Mouse (Mus musculus) neural tube, embryonic 10.5 days (tissue): ENCODE data around the gene Zfp296.
"Not testable (repeated sequence)": the region's sequence is repeated elsewhere in the genome, so short reads cannot be mapped to it uniquely, and the experiment has no call there.

ENCODE experiments used
- DNase-seq: peaks from one replicate; pipeline ENCODE4 v3.0.0-alpha.2; 2017; ENCODE audit warnings: low spot score; ENCODE audit errors: extremely low spot score

The Zfp296 gene

DNA sequence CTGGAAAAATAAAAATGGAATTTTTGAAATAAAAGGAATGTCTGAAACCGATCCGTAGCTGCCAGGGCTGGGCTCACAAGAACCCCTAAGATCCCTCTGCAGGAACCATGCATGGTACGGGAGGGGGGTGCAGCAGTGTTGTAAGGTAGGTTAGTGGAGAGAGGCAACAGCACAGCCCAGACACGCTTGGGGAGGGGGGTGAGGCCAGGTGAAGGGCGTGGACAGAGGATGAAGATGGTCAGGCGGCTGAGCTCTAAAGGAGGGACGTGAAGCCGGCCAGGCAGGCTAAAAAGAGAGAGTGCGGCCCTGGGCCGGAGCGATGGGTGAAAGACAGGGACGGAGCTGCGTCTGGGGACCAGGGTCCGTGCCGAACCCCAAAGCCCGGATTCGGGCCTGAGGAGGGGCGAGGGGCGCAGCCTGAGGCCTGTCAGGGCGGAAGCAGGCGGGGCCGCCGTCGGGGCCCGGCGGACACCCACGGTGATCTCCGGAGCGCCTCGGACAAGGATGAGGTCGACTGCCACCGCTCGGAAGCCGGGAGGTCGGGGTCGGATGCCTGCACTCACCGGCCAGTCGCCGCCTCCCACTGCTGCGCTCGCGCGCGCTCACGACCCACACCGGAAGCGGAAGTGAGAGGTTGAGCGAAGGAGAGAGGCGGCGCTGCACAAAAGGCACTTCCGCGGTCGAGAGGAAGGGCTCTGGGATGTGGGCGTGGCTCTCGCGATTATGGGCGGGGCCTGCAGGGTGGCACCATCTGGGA, 26.9 kb downstream of the Zfp296 start, which contains the start of gene Clasrp:
Gene Clasrp, minus strand, starts transcription at position 638 of the 757 bp plus-strand sequence.
- DNase-seq: peak; percentile 93

DNA sequence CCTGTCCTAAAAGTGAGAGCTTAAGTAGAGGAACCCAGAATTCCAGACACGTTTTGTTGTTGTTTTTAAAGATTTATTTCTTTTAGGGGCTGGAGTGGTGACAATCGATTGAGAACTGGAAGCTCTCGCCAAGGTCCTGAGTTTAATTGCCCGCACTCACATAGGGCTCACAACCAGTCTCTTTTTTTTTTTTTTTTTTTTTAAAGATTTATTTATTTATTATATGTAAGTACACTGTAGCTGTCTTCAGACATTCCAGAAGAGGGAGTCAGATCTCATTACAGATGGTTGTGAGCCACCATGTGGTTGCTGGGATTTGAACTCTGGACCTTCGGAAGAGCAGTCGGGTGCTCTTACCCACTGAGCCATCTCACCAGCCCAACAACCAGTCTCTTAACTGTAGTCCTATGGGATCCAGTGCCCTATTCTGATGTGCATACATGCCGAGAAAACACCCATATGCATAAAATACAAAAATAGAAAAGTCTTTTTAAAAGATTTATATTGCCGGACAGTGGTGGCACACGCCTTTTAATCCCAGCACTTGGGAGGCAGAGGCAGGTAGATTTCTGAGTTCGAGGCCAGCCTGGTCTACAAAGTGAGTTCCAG, 27.6 kb downstream of the Zfp296 start:
- not testable (repeated sequence) for DNase-seq

DNA sequence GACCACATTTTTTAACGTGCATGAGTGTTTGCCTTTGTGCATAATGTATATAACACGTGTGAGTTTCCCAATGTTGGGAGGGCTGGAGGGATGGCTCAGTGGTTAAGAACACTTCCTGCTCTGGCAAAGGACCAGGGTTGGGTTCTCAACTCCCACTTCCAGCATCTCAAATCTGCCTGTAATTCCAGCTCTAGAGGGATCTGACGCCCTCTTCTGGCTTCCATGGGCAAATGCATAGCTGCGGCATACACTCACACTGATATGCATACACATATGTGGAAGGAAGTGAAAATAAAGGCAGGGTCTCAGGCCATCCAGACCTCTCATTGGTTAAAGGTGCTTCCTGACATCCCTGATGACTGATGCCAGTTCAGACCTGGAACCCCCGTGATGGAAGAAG, 30.2 kb downstream of the Zfp296 start:
- DNase-seq: no peak

DNA sequence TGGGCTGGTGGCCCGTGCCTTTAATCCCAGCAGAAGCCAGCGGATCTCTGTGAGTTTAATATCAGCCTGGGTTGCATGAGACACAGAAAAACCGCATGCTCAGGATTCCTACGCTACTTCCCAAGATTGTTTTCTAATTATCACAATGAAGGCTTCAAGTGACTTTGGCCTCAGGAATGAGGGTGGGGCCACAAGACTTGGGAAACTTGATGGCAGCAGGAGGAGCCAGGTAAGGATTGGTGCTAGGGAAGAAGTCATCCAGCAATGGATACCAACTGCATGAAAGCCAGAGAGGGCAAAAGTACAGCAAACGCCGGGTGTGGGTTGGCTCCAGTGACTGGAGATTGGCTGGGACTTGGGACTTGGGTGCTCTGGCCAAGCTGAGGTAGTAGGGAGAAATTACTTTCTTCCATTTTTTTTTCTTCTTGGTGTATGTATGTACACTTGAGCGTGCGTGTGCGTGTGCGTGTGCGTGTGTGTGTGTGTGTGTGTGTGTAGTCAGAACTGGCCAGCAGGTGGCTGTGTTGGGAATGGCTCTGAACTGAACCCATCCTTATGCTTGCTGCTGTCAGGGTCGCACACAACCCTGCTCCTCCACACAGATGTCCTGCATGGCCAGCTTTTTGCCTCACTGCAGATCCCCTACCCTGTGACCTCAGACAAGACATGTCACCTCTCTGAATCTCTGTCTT, 32.7 kb downstream of the Zfp296 start:
- no peak for DNase-seq

DNA sequence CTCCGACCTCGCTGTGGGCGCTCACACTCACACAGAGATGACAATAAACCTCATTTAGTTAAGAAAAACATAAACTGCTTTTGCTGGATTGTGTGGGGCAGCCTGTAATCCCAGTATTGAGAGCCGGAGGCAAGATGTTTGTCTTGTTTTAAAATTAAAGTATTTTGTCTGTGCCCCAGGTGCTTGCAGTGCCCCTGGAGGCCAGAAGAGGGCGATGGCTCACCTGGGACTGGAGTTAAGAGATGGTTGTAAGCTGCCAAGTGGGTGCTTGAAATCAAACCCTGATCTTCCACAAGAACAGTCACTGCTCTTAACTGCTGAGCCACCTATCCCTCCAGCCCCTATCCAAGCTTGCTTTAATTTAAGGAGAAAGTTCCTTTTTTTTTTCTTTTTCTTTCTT, 33.9 kb downstream of the Zfp296 start:
- no peak for DNase-seq

DNA sequence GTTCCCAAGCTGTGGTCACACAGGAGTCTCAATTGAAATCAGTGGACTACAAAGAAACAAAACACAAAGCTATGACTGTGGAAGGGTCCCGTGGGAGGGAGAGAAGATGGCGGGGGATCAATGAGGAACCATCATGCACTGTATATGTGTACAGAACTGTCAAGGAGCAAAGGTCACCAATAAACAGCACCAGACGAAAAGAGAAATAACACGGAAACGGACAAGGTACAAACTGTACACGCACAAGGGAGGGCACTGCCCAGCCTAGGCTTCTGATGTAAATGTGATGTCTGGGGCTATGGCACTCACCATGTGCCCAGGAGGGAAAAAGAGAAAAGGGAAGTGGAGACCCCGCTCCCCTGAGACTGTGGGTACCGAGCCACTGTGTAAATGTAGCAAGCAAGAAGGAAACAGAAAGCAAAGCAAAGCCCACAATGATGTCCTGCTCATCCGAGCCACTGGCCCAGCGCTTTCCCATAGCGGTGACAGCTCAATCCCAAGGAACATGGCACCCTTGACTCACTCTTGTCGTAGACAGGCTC, 38.0 kb downstream of the Zfp296 start:
- DNase-seq: no peak

DNA sequence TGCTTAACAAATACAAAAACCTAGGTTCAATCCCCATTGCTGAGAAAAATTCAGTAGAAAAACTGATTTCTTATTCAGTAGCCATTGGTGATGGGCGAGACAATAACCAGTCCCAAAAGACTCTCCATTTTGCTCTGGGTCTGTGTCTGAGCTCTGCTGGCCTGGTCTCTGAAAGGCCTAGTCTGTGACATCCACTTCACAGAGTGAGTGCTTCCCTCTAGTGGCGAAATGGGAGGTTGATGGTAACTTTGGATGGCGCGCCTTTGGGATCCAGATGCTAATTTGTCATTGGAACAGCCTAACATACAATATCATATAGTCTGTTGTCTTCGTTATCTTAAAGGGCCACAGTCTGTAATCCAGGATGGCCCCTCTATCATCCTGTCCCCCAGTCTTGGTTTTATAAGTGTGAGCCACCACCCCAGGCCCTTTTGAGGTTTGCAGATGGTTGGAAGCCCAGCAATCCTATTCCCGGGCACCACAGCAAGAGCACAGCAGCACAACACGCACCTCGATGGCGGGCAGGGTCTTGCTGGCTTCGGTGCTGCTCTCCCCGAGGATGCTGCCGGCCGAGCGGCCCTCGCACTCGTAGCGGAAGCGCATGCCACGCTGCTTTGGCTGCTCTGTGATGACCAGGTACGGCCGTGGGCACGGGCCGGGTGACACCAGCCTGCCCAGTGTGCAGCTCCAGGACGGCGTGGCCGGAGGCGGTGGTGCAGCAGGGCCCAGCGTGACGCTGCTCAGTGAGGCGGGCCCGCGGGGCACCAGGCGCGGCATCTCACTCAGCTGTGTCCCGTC, 42.1 kb downstream of the Zfp296 start:
- DNase-seq: peak; percentile 78

DNA sequence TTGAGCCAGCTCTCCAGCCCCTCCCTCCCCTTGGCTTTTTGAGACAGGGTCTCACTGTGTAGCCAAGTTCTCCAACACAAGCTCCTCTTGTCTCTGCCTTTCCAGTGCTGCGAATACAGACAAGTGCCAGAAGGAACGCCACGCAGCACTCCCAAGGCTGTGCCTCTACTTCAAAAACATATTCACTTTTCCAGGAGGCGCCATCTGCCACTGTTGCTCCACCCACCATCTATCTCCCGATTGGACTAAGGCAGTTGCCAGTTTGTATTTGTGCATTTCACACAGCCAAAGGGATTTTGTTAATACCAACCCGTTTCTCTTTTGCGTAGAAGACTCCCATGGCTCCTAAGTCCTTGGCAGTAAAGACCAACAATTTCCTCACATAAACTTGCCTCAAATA, 43.7 kb downstream of the Zfp296 start:
- no peak for DNase-seq

DNA sequence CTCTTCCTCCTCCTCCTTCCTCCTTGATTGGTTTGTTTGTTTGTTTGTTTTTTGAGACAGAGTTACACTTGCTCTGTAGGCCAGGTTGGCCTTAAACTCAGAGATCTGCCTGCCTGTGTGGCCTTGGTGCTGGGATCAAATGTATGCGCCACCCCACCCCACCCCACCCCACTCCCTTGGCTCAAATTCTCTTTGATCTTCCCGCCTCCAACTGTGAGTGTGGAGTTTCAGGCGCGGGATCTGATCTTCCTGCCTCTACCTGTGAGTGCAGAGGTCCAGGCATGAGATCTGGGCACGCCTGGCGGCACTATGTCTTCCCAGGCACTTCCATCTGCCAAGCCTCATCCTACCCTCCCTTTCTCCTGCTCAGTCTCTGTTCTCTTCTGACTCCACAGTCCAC, 45.2 kb downstream of the Zfp296 start:
- DNase-seq: no peak

DNA sequence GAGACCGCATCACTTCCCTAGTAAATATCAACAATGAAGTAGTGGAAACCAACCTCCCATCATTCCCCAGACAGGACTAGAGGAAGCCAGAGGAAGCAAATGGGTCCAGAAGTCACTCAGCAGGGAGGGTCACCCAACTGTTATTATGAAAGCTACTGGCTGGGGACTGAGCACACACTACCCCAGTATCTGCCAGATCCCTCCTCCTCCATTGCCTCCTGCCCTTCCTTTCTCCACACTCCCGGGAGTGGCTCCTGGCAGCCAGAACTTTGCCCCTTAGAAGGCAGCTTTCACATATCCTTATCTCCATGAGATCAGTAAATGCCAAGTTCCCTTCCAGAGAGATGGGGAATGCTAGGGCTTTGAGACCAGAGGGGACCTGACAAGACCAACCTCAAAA, 46.3 kb downstream of the Zfp296 start:
- DNase-seq: no peak

DNA sequence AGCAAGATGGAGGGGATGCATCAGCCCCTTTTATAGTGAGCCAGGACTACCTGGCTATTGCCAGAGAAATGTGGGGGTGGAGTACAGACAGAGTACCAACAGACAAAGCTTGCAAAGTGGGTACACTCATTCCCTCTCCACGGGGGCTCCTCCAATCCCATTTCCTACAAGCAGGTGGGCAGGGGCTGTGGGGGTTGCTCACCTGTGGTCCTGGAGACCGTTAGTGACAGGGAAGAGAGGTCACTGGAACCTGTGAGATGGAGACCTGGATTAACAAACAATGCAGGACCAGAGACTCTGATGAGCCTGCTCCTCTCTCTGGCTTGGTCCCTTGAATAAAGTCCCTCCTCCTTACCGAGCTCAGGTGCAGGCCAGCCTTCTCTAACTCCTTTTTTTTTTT, 50.6 kb downstream of the Zfp296 start:
- DNase-seq: no peak

DNA sequence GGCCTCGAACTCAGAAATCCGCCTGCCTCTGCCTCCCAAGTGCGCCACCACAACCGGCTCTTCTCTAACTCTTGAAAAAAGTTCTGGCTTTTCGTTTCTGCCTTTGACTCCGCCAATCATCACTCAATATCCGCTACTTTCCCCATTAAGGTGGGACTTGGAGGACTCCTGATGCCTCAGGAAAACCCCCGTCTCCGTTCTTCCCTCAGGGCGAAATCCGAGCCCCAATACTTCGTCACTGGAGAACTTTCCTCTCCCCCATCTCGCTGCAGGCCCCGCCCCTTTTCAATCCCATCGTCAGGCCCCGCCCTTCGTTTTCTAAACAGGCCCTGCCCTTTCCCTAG, 51.1 kb downstream of the Zfp296 start:
- DNase-seq: no peak

DNA sequence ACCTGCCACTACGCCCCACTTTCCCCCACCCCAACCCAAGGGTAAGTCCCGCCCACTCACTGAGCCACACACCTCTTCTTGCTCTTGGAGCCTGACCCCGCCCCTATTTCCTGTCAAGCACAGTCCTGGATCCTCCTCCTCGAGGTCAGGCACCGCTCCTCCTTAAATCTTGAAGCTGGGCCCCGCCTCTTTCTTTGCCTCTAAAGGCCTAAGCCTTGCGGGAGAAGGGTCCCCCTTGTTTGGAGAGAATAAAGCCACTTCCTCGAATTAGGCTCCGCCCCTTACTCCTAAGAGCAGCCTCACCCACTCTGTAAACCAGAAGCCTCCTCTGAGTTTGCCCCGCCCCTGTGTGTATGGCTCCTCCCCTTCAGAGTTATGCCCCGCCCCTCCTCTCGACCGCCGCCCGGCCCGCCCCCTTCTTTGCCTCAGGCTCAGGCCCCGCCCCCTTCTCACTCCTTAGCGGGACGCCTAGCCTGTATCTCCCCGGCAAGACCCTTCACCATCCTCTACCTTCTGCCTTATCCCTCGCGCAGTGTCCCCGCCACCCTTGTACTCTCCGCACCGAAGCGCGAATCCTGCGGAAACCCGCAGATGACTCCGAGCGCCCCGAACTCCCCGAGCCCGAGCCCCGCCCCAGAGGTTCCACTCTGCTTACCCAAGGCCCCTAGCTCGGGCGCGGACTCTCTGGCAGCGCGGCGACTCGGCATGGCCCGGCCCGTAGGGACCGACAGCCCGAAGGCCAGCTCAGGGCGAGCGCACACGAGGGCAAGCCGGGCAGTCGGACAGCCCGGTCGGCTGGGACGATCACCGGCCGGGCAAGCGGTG, 51.7 kb downstream of the Zfp296 start:
- peak; percentile 90 for DNase-seq

DNA sequence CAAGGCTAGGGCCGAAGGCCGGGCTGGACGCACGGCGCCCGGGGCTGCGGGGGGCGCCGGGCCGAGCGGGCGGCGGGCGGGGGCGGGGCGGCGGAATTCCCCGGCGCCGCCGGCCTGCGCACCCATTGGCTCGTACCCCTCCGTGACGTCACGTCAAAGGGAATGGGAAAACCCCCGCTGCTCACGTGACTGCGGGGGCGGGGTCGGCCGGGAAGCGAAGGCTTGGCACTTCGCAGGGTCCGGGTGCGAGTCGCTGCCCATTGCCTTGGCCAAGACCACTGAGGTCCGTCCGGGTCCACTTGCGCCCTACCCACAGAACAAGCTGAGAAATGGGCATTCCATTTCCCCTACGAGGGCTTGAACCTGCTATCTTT, 52.3 kb downstream of the Zfp296 start, which contains the start of gene Relb:
Gene Relb, minus strand, starts transcription at position 78 of the 374 bp plus-strand sequence.
- DNase-seq: peak; percentile 91
